Mouse (Mus musculus) embryonic facial prominence, embryonic 14.5 days (tissue): Measurements from ENCODE around the gene Pax2. TPM values are rescaled to one million over a fixed set of nuclear protein-coding genes. Genes with fewer than 3 reads are reported as not detected.

Experiments used
- ATAC-seq: fragments of 200-750 bp; cut with Nextera tagmentation; 2 replicates; pipeline ENCODE4 v1.8.0; 2017; ENCODE audit warnings: low read depth, moderate number of reproducible peaks, moderate TSS enrichment
- DNase-seq: peaks from one replicate; pipeline ENCODE4 v3.0.0-alpha.2; 2015; ENCODE audit warnings: low spot score
- H3K27ac ChIP-seq: fragments of 300-500 bp; sonication (generic); replicated peaks from 2 replicates; pipeline ENCODE4 v1.5.1; 2014; ENCODE audit warnings: low read depth, mild to moderate bottlenecking, low read length, moderate library complexity
- H3K27me3 ChIP-seq: fragments of 300-500 bp; sonication (generic); replicated peaks from 2 replicates; pipeline ENCODE4 v1.6.1; 2014; ENCODE audit warnings: low read length; ENCODE audit not compliant: control insufficient read depth, insufficient read depth
- H3K36me3 ChIP-seq: fragments of 300-500 bp; sonication (generic); 2 replicates; pipeline ENCODE4 v1.6.1; 2014; ENCODE audit warnings: low read length, mixed read lengths; ENCODE audit not compliant: control insufficient read depth, insufficient read depth
- H3K4me1 ChIP-seq: fragments of 300-500 bp; sonication (generic); 2 replicates; pipeline ENCODE4 v1.6.1; 2014; ENCODE audit warnings: antibody characterized with exemption, low read length; ENCODE audit not compliant: control insufficient read depth, insufficient read depth
- H3K4me2 ChIP-seq: fragments of 300-500 bp; sonication (generic); 2 replicates; pipeline ENCODE4 v1.6.1; 2014; ENCODE audit warnings: low read depth, mild to moderate bottlenecking, low read length, moderate library complexity, mixed read lengths
- H3K4me3 ChIP-seq: fragments of 300-500 bp; sonication (generic); 2 replicates; pipeline ENCODE4 v1.5.1; 2014; ENCODE audit warnings: low read depth, mild to moderate bottlenecking, low read length
- H3K9ac ChIP-seq: fragments of 300-500 bp; sonication (generic); 2 replicates; pipeline ENCODE4 v1.6.1; 2014; ENCODE audit warnings: low read depth, mild to moderate bottlenecking, low read length, moderate library complexity, mixed read lengths
- H3K9me3 ChIP-seq: fragments of 300-500 bp; sonication (generic); 2 replicates; pipeline ENCODE4 v1.6.1; 2016; ENCODE audit warnings: low read length; ENCODE audit not compliant: control insufficient read depth
- WGBS: fragments of 180-500 bp; shearing (Covaris S2); extraction: QIAGEN DNeasy Blood & Tissue Kit; methylation state at CpG from one replicate; pipeline ENCODE4 v1.1.7; 2014; 5-methylcytosine and 5-hydroxymethylcytosine counted together
- polyA plus RNA-seq: library from polyadenylated mRNA; unstranded; fragments of >200 nt; fragmentation: Nextera tagmentation; extraction: Ambion mirVana; gene quantifications from 2 replicates; pipeline ENCODE4 v1.2.1, GENCODE M21; 2014

Pax2 gene
- polyA plus RNA-seq, 1 experiment from 2014 or later, result 0.22 TPM

GRCm38 (mm10) chr19:44817403-44818128 is 61.7 kb downstream of the Pax2 start:
- Histone ChIP-seq H3K4me1 (no peaks in the 10 kb centered on the region; the same call in 1 of the 2 replicates), H3K4me2 (no peak overlapping the region), H3K9me3 (no peaks in the 10 kb centered on the region), H3K27me3 (no peaks in the 10 kb centered on the region; the same call in 1 of the 2 replicates), H3K36me3 (no peaks in the 10 kb centered on the region), H3K27ac (no peak overlapping the region), H3K9ac (no peak overlapping the region), H3K4me3 (no peak overlapping the region)
- ATAC-seq, result no peak
- DNase-seq, result no peak
- WGBS, result 65% methylated on average over 14 of the region's 14 CpGs

GRCm38 (mm10) chr19:44818676-44819075 is 62.8 kb downstream of the Pax2 start:
- Histone ChIP-seq H3K4me1 (peaks cover 2% of the 10 kb centered on the region; the same call in 1 of the 2 replicates), H3K27me3 (no peaks in the 10 kb centered on the region; the same call in 1 of the 2 replicates)

GRCm38 (mm10) chr19:44821581-44821980 is 65.7 kb downstream of the Pax2 start:
- H3K27me3 ChIP-seq, result no peaks in the 10 kb centered on the region; the same call in 1 of the 2 replicates
- H3K9me3 ChIP-seq, result no peaks in the 10 kb centered on the region
- H3K4me2 ChIP-seq, result no peak overlapping the region
- 76% methylated on average over 3 of the region's 3 CpGs for WGBS
- no peak overlapping the region for H3K9ac ChIP-seq
- H3K27ac ChIP-seq, result no peak overlapping the region
- H3K4me1 ChIP-seq, result peaks cover 17% of the 10 kb centered on the region
- DNase-seq (no peak), ATAC-seq (no peak)
- no peak overlapping the region for H3K4me3 ChIP-seq
- H3K36me3 ChIP-seq, result no peaks in the 10 kb centered on the region

More at GRCm38 (mm10) chr19:44818676-44819075, 62.8 kb downstream of the Pax2 start:
- Histone ChIP-seq H3K4me3 (no peak overlapping the region), H3K9me3 (no peaks in the 10 kb centered on the region), H3K9ac (no peak overlapping the region), H3K36me3 (no peaks in the 10 kb centered on the region), H3K4me2 (no peak overlapping the region), H3K27ac (no peak overlapping the region)
- 73% methylated on average over 6 of the region's 6 CpGs for whole genome bisulfite sequencing
- no peak for ATAC-seq
- DNase-seq, result no peak

- WGBS, result 73% methylated on average over 5 of the region's 5 CpGs
- Histone ChIP-seq H3K4me2 (no peak overlapping the region), H3K4me1 (peaks cover 17% of the 10 kb centered on the region), H3K36me3 (no peaks in the 10 kb centered on the region), H3K27me3 (no peaks in the 10 kb centered on the region; the same call in 1 of the 2 replicates), H3K9ac (no peak overlapping the region), H3K27ac (no peak overlapping the region), H3K4me3 (no peak overlapping the region), H3K9me3 (no peaks in the 10 kb centered on the region)
- no peak for DNase-seq
- no peak for ATAC-seq
Observed at GRCm38 (mm10) chr19:44822295-44822694, 66.5 kb downstream of the Pax2 start.

- no peak for DNase-seq
- WGBS, result 51% methylated on average over 3 of the region's 3 CpGs
- no peaks in the 10 kb centered on the region; the same call in 1 of the 2 replicates for H3K27me3 ChIP-seq
Observed at GRCm38 (mm10) chr19:44823657-44824056, 67.8 kb downstream of the Pax2 start.

GRCm38 (mm10) chr19:44825216-44825768 is 69.4 kb downstream of the Pax2 start:
- H3K4me1 ChIP-seq, result peaks cover 17% of the 10 kb centered on the region
- peak; percentile 74 for DNase-seq
- H3K36me3 ChIP-seq, result no peaks in the 10 kb centered on the region
- H3K9ac ChIP-seq, result no peak overlapping the region
- H3K27ac ChIP-seq, result peak overlapping the region; percentile 24; the same call in 1 of the 2 replicates
- H3K4me2 ChIP-seq, result peak overlapping the region; percentile 43
- WGBS, result 3% methylated on average over 11 of the region's 11 CpGs
- peak; percentile 71; the same call in 1 of the 2 replicates for ATAC-seq
- H3K9me3 ChIP-seq, result no peaks in the 10 kb centered on the region
- H3K27me3 ChIP-seq, result no peaks in the 10 kb centered on the region; the same call in 1 of the 2 replicates
- H3K4me3 ChIP-seq, result peak overlapping the region; percentile 20

More at GRCm38 (mm10) chr19:44823657-44824056, 67.8 kb downstream of the Pax2 start:
- H3K4me3 ChIP-seq, result no peak overlapping the region
- H3K4me1 ChIP-seq, result peaks cover 17% of the 10 kb centered on the region
- no peak overlapping the region for H3K9ac ChIP-seq
- H3K36me3 ChIP-seq, result no peaks in the 10 kb centered on the region
- H3K27ac ChIP-seq, result no peak overlapping the region
- H3K4me2 ChIP-seq, result no peak overlapping the region
- H3K9me3 ChIP-seq, result no peaks in the 10 kb centered on the region
- ATAC-seq, result no peak

GRCm38 (mm10) chr19:44825819-44826218 is 70.0 kb downstream of the Pax2 start:
- DNase-seq (no peak), ATAC-seq (peak; percentile 22; the same call in 1 of the 2 replicates)
- no peaks in the 10 kb centered on the region for H3K9me3 ChIP-seq
- H3K4me2 ChIP-seq, result peak overlapping the region; percentile 43; the same call in 1 of the 2 replicates
- H3K4me3 ChIP-seq, result no peak overlapping the region
- H3K27me3 ChIP-seq, result no peaks in the 10 kb centered on the region; the same call in none of the 2 replicates
- H3K4me1 ChIP-seq, result peaks cover 17% of the 10 kb centered on the region
- H3K9ac ChIP-seq, result no peak overlapping the region
- H3K36me3 ChIP-seq, result no peaks in the 10 kb centered on the region
- peak overlapping the region; percentile 24; the same call in 1 of the 2 replicates for H3K27ac ChIP-seq
- 23% methylated on average over 4 of the region's 4 CpGs for WGBS

- H3K9ac ChIP-seq, result no peak overlapping the region
- H3K4me2 ChIP-seq, result no peak overlapping the region
- no peak overlapping the region for H3K27ac ChIP-seq
- H3K36me3 ChIP-seq, result no peaks in the 10 kb centered on the region
- H3K27me3 ChIP-seq, result peaks cover 74% of the 10 kb centered on the region
- ATAC-seq (no peak), DNase-seq (no peak)
- 57% methylated on average over 1 of the region's 1 CpGs for WGBS
- H3K4me3 ChIP-seq, result no peak overlapping the region
- H3K4me1 ChIP-seq, result peaks cover 17% of the 10 kb centered on the region; the same call in 1 of the 2 replicates
- H3K9me3 ChIP-seq, result no peaks in the 10 kb centered on the region
Observed at GRCm38 (mm10) chr19:44833391-44833790, 77.5 kb downstream of the Pax2 start.
